Mouse (Mus musculus) CD4-positive, CD25-positive, alpha-beta regulatory T cell, adult 2 months (primary cell): ENCODE data around the gene 9530003J23Rik.
"Not testable (repeated sequence)": the region's sequence is repeated elsewhere in the genome, so short reads cannot be mapped to it uniquely, and the experiment has no call there.

Source experiments
- DNase-seq: peaks from one replicate; pipeline ENCODE4 v3.0.0-alpha.2; 2012; ENCODE audit warnings: low read depth, low spot score

9530003J23Rik gene

GRCm38 (mm10) chr10:117238603-117239002, at the start of gene 9530003J23Rik:
Gene 9530003J23Rik (minus strand): TSS chr10:117238703.
- DNase-seq: no peak

DNA sequence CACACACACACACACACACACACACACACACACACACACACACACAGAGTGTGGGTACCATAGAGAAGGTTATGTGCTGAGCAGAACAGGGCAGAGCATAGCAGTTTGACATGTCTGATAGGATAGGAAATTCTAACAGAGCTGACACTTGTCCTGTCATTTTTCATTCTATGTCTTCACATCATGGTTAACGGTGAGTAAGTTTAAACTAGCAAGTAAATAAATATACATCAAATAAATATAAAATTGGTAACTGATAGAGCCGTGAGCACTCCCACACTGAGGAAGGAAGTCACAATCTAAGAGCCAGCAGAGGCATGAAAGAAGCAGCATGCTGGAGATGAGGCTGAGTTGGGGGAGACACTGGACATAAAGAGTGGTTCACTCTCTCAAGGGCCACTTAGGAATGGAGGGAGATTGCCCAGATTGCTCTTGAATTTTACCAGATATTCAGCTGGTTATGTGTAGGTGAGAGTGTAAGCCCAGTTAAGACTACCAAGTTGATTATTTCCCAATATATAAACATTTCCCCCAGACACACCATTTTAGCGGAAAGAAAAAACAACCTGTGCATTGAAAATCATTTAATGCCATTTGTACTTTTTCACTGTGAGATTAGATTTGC, 48.8 kb upstream of the 9530003J23Rik start:
- no peak for DNase-seq

DNA sequence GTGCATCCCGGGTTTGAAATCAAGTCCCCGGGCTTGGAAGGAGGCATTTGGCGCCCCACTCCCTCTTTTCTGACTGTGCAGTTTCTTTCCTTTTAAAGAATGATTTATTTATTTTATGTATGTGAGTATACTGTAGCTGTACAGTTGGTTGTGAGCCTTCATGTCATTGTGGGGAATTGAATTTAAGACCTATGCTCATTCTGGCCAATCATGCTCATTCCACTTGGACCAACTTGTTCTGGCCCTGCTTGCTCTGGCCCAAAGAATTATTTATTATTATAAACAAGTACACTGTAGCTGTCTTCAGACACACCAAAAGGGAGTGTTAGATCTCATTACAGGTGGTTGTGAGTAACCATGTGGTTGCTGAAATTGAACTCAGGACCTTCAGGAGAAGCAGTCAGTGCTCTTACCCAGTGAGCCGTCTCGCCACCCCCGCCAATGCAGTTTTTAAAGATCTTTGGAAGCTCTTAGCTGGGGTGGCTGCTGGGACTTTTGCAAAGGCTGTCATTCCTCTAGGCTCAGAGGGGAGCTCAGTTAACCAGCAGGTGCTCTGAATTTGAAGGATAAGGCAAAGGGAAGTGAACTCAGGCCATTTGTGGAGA, 48.0 kb upstream of the 9530003J23Rik start:
- no peak for DNase-seq

GRCm38 (mm10) chr10:117285584-117285983, 47.1 kb upstream of the 9530003J23Rik start:
- DNase-seq: not testable (repeated sequence)

DNA sequence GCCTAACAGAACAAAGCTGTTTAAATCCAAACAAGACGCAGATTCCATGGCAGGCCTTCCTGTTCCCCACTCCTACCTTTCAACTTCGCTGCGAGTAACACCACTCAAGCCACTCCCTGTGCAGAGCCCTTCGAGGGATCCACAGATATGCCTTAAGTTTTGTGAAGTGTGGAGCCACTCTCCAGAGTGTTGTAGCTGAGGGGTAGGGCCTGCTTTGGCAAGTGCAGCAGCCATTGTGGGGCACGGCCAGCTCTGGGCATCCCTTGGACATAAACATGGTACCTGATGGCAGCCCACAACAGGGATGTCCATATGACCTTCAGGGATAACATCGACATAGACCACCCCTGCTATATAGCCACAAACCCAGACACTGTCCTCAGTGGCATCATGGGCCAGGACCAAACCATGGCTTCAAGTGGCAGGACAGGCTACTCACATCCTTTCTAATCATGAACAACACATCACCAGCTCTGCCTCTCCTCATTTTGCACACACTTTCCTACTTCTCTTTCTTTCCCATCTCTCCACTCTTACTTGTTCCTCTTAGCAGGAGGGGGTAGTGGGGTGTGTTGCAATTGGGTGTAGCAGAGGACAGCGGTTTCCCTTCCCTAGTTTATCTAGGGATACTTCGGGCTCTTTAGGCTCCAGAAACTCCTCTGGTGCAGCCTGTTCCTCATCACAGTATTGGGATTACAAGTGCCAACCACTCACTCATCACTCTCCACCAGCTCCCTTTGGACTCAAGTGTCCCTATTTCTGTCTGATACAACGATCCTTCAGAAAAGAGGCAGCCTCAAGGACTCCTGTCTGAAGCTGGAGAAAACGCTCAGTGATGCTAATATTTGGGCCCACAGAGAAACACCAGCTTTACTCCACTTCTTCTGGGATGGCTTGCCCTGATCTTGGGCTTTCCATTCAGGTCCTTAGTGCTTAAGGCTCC, 46.3 kb upstream of the 9530003J23Rik start:
- DNase-seq: no peak

DNA sequence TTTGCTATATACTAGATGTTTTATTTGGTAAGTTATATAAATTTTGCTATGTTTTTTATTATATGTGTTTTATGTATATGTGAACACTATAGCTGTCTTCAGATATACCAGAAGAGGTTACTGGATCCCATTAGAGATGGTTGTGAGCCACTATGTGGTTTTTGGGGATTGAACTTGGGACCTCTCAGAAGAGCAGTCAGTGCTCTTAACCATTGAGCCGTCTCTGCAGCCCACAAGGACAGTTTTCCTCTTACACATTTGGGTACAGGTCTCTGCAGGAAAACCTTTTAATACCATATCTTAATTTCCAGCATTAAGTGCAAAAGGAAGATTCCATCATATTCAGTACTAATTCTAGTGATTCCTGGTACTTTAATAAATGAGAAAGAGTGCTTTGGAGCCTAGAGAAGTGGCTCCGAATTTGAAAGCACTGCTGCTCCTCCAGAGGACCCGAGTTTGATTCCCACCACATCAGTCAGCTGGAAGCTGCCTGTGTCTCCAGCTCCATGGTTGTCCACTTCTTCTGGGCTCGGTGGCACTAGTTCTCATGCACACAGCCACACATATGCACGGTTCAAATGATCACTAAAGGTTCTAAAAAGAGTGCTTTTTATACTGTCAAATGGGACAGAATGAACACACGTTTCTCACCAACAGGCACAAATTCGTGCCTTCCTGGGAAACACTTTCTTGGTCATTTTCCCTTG, 45.5 kb upstream of the 9530003J23Rik start:
- DNase-seq: no peak

DNA sequence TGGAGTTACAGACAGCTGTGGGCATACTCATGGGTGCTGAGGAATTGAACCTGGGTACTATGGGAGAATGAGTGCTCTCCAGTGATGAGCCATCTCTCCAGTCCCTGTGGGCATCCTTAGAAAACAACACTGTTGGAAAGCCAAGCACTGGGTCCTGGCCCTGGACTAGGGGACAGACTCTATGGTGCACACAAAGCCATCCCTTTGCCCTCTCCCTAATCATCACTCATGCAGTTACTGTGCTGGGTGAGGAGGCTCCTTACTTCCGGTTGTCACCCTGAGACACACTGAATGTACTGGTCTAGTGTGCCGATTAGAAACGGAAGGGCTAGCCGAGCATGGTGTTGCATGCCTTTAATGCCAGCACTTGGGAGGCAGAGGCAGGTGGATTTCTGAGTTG, 44.7 kb upstream of the 9530003J23Rik start:
- DNase-seq: not testable (repeated sequence)

- DNase-seq: no peak
These were observed 44.0 kb upstream of the 9530003J23Rik start for GRCm38 (mm10) chr10:117282551-117282950.

DNA sequence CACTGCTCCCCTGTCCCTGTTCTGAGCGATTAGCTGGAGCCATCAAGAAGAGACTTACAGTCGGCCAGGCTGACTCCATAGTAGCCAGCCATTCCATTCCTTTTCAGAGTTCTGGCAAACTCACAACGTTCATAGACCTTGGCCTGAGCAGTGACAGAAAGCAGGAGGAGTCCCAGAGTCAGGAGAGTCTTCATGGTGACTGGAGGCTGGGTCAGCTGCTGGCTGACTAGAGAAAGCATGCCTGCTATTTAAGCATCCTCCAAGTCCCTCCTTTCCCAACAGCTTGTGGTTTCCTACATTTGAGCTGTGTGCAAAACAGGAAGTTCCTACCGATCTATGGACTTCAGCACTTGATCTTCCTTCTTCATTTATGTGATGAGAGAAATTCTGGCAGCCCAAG, 43.5 kb upstream of the 9530003J23Rik start, which contains the start of gene Lyz2:
Gene Lyz2, minus strand, starts transcription at position 273 of the 400 bp plus-strand sequence.
- DNase-seq: no peak

GRCm38 (mm10) chr10:117281381-117281920, 42.9 kb upstream of the 9530003J23Rik start:
- no peak for DNase-seq

GRCm38 (mm10) chr10:117280000-117280399, 41.5 kb upstream of the 9530003J23Rik start:
- no peak for DNase-seq

DNA sequence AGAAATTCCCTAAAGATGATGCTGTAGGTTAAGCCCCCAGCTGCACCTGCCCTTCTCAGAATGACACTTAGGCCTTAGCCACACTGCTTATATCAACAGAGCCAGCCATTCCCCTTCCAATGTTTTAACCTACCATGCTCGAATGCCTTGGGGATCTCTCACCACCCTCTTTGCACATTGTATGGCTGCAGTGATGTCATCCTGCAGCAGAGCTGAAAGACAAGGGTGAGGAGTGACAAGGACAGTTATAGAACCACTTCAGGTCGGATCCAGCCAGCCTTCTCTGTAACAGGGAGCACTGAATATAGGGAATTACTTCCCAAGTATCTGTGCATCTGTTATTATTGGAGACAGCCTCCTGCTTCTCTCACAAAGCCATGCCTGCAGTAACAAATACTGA, 40.0 kb upstream of the 9530003J23Rik start:
- DNase-seq: not testable (repeated sequence)

- not testable (repeated sequence) for DNase-seq
These were observed 39.3 kb upstream of the 9530003J23Rik start for GRCm38 (mm10) chr10:117277779-117278178.

- no peak for DNase-seq
These were observed 37.3 kb upstream of the 9530003J23Rik start for GRCm38 (mm10) chr10:117275681-117276369.

DNA sequence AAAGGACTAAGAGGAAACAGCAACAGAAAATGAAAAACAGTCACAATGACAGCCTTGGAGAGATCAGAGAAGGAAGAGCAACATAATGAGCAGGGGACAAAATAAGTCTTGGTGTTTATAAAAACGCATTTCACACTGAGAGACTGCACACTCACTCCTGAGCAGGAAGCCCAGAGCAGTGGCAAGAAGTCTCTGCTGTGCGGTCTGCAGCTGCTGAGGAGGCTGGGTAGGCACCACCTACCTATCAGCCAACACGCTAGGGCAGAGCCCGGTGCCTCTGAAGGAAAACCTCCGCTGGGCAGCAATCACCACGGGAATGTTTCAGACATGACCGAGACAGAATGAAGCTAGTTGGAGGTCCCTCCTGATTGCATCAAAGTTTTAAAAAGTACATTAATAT, 36.1 kb upstream of the 9530003J23Rik start:
- not testable (repeated sequence) for DNase-seq

GRCm38 (mm10) chr10:117272023-117272422, 33.5 kb upstream of the 9530003J23Rik start:
- peak; percentile 26 for DNase-seq

DNA sequence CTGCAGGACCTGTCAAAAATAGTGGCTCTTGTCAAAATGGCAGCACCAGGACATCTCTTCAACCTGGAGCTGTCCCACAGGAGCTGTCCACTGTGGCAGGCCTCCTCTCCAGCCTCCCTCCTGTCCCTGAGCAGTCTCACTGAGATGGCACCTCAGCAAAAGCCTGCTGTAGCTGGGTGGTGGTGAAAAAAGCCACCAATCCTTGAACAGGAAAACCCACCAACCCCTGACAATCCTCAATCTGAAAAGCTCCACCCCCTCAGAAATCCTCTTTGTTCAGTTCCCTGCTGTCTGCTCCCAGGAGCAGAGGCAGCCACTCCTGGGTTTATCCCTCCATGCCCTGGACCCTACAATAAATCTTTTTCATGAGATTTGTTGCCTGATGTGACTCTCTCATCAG, 21.4 kb upstream of the 9530003J23Rik start:
- no peak for DNase-seq

- DNase-seq: no peak
These were observed 2.6 kb downstream of the 9530003J23Rik start for GRCm38 (mm10) chr10:117235866-117236265.

GRCm38 (mm10) chr10:117234825-117235224, 3.7 kb downstream of the 9530003J23Rik start:
- DNase-seq: no peak

- peak; percentile 40 for DNase-seq
These were observed 8.7 kb downstream of the 9530003J23Rik start for GRCm38 (mm10) chr10:117229826-117230225.

DNA sequence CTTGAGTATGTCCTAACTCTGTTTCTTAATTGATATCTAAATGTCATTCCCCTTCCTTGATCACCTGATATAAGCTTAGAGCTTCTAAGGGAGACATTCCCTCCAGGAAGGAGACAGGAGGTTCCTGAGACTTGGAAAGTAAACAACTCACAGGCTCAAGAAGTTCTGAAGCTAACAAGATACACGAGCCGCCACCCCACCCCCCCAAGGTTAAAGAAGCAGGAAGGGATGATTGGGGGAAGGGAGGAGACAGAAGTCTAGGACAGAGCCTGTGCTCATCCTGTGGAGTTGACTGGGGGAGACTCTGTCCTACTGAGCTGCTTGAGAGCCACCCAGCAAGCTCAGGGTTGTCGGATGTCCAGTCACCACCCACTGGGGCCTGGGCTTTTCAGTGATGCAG, 12.5 kb downstream of the 9530003J23Rik start:
- DNase-seq: no peak
